Mouse (Mus musculus) cerebellum, adult 2 months (tissue): Measurements from ENCODE around the gene Tbc1d9b.

ENCODE experiments used
- CTCF ChIP-seq: fragments of 200-500 bp; IDR thresholded peaks from 2 replicates; pipeline ENCODE4 v1.5.1; 2011; ENCODE audit warnings: low read depth, mild to moderate bottlenecking, control low read depth, low read length, moderate library complexity, borderline replicate concordance; ENCODE audit not compliant: insufficient read depth
- POLR2A ChIP-seq: fragments of 200-500 bp; IDR thresholded peaks from 2 replicates; pipeline ENCODE4 v1.6.1; 2011; ENCODE audit warnings: low read length, control low read depth, borderline replicate concordance; ENCODE audit not compliant: insufficient read depth

DNA sequence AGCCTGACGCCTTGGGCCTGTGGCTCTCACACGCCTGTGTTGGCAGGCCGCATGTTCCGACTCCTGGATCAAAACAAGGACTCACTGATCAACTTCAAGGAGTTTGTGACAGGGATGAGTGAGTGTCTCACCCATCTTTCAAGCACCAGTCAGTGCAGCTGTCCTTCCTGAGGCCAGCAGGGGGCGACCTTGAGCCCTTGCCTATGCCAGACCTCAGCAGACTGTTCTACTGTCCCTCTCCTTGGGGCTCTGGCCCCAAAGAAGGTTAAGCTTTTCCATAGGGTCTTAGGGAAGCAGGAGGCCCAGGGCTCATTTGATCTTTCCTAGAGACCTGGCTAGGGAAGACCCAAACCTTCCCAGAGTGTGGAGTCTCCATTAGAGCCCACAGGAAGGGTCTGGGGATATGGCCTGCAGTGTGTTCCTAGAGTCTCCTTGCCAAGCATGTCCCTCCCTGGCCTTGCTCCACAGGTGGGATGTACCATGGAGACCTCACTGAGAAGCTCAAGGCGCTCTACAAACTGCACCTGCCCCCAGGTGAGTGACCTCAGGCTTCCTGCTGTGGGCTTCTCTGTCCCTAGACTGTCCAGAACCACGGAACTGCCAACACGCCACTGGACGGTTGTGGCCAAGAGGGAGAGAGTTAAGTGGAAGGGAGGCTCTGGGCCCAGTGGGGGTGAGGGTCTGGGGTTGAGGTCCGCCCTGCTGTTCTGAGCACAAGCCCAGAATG, 30.5 kb downstream of the Tbc1d9b start:
- TF ChIP-seq POLR2A: no peak
- peak; percentile 88 for TF ChIP-seq CTCF
